Mouse (Mus musculus): ENCODE measurements around the gene Prg3. TPM values are rescaled to one million over a fixed set of nuclear protein-coding genes. Genes with fewer than 3 reads are reported as not detected.

Prg3 gene
- total RNA-seq (2021): not detected
- long read RNA-seq, experiment 1: 0 reads
- long read RNA-seq, experiment 2: 0 reads

GRCm38 (mm10) chr2:84987930-84988329 lies at the start of gene Prg3:
TSS of gene Prg3 (plus strand) at chr2:84988215.
- no peak for DNase-seq
- intact Hi-C loops (cut with DNase I): no loop called here
- Histone ChIP-seq H3K4me3 (no peak within 1 kb of the TSS), H3K27ac (no peak within 1 kb of the TSS)
- no peak for TF ChIP-seq CTCF (IDR thresholded peaks at IDR 0.05)

DNA sequence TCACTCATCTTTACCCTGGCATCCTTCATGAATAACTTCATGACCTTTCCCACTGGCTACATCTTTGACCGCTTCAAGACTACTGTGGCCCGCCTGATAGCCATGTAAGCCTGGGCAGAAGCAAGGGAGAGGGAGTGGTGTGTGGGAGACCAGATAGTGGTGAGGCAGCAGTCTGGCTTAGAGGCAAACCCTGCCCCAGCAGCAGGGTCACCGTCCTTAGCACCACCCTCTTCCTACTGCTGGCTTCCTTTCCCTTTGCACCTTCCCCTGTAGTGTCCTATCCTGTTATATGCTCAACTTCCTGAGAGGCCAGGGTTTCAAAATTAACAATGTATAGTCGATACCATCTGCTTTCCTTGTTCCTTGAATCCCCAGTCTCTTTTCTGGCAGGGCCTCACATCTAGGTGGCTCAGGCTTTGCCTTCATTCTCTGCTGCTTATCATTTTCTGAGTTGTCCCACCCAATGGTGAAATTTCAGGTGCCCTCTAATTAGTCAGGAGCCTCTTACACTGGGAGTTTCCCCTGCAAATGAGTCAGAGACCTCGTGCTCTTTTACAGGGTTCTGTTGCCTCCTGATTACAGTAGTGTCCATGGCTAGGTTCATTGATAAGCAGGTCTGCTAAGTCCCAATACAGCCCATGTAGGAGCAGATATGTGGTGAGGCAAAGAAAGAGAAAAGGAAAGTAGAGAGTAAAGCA lies 49.6 kb upstream of the Prg3 start:
- intact Hi-C loops (cut with DNase I): no loop called here
- TF ChIP-seq CTCF (IDR thresholded peaks at IDR 0.05): no peak
- peak overlapping the region; percentile 87 for H3K27ac ChIP-seq

DNA sequence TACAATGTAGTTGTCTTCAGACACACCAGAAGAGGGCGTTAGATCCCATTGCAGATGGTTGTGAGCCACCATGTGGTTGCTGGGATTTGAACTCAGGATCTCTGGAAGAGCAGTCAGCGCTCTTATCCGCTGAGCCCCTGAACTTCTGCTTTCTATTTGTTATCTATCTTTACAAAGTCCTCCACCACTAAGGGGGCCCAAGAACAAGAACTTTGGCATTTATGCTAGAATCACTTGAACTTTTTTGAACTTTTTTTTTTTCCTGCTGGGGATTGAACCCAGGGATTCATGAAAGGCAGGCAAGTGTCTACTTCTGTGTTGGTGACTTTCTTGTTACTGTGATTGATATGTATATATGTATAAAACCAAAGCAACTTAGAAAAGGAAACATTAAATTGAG lies 48.7 kb upstream of the Prg3 start:
- DNase-seq: no peak
- intact Hi-C loops (cut with DNase I): no loop called here
- no peak overlapping the region for H3K27ac ChIP-seq
- H3K4me3 ChIP-seq: peak overlapping the region; percentile 73
- TF ChIP-seq CTCF (IDR thresholded peaks at IDR 0.05): no peak

More for the DNA sequence above, 49.6 kb upstream of the Prg3 start:
- peak; percentile 56 for DNase-seq
- peak overlapping the region; percentile 73 for H3K4me3 ChIP-seq

DNA sequence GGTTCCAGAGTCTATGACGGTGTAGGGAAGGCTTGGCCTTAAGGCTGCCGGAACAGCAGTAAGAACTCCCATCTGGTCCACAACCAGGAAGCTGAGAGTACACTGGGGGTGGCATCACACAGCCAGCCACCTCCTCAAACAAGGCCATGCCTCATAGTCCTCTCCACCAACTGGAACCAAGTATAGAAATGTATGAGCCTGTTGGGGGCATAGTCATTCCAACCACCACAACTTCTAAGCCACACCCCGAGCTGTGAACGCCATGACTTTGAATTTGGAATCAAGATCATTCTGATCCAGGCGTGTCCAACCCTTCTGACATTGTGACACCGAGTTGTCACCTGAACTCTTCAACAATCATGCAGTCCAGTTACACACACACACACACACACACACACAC lies 48.3 kb upstream of the Prg3 start:
- Histone ChIP-seq H3K4me3 (peak overlapping the region; percentile 73), H3K27ac (no peak overlapping the region)
- DNase-seq: no peak
- intact Hi-C loops (cut with DNase I): no loop called here
- TF ChIP-seq CTCF (IDR thresholded peaks at IDR 0.05): no peak

- intact Hi-C loops (cut with DNase I): no loop called here
- DNase-seq: no peak
- TF ChIP-seq CTCF (IDR thresholded peaks at IDR 0.05): no peak
- Histone ChIP-seq H3K27ac (peak overlapping the region; percentile 68), H3K4me3 (no peak overlapping the region)
Measured at GRCm38 (mm10) chr2:84941332-84941731, 46.7 kb upstream of the Prg3 start.

GRCm38 (mm10) chr2:84941795-84942194 lies 46.2 kb upstream of the Prg3 start:
- TF ChIP-seq CTCF (IDR thresholded peaks at IDR 0.05): no peak
- intact Hi-C loops (cut with DNase I): no loop called here
- peak overlapping the region; percentile 68 for H3K27ac ChIP-seq

DNA sequence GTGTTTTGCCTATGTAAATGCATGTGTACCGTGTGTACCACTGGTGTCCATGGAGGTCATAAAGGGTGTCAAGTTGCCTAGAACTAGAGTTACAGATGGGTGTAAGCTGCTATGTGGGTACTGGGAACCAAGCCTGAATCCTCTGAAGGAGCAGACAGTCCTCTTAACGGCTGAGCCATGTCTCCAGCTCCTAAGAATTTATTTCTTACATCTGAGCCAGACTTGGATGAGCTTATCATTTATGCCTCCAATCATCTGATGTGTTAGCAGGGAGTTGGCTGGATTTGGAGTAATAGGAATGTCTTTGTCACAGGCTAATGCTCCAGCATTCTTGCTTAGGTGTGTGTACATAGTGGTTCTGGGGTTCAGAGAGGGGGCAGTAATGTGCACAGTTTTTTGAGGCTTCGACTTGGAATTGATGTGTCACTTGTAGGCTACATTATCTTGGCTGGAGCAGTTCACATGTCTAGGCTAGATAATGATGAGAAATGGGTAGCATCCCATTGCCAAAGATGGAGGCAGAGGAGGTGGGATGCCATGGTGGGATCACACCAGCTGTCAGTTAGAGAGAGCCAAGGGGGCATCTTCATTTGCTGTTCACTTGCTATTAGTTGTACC lies 40.8 kb upstream of the Prg3 start:
- no peak for DNase-seq
- intact Hi-C loops (cut with DNase I): no loop called here
- no peak for TF ChIP-seq CTCF (IDR thresholded peaks at IDR 0.05)
- H3K27ac ChIP-seq: no peak overlapping the region
- no peak overlapping the region for H3K4me3 ChIP-seq

More at GRCm38 (mm10) chr2:84941795-84942194, 46.2 kb upstream of the Prg3 start:
- no peak overlapping the region for H3K4me3 ChIP-seq
- DNase-seq: no peak

- TF ChIP-seq CTCF (IDR thresholded peaks at IDR 0.05): no peak
- H3K27ac ChIP-seq: no peak overlapping the region
- H3K4me3 ChIP-seq: no peak overlapping the region
- no peak for DNase-seq
- intact Hi-C loops (cut with DNase I): no loop called here
Measured at GRCm38 (mm10) chr2:84948252-84948651, 39.8 kb upstream of the Prg3 start.

GRCm38 (mm10) chr2:84948721-84949120 lies 39.3 kb upstream of the Prg3 start:
- no peak for DNase-seq

DNA sequence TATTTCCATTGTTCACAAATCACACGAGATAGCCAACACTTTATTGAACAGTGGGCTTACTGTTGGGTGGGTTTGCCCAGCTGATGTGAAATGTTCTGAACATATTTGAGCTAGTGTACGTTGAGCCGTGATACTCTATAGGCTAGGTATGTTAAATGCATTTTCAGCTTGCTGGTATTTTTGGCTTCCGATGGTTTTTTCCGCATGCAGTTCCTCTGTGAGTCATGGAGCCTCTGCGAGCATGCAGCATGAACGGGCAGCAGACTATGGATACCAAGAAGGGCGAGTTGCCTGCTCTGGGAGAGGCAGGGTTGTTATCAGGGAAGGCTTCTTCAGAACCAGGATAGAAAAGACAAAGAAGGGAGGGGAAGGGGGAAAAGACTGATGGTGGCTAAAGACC lies 37.0 kb upstream of the Prg3 start:
- intact Hi-C loops (cut with DNase I): no loop called here
- Histone ChIP-seq H3K4me3 (no peak overlapping the region), H3K27ac (no peak overlapping the region)
- no peak for DNase-seq
- TF ChIP-seq CTCF (IDR thresholded peaks at IDR 0.05): no peak

More at GRCm38 (mm10) chr2:84948721-84949120, 39.3 kb upstream of the Prg3 start:
- Histone ChIP-seq H3K4me3 (no peak overlapping the region), H3K27ac (no peak overlapping the region)
- intact Hi-C loops (cut with DNase I): no loop called here
- no peak for TF ChIP-seq CTCF (IDR thresholded peaks at IDR 0.05)

- no peak for TF ChIP-seq CTCF (IDR thresholded peaks at IDR 0.05)
- intact Hi-C loops (cut with DNase I): no loop called here
- DNase-seq: no peak
- Histone ChIP-seq H3K27ac (no peak overlapping the region), H3K4me3 (no peak overlapping the region)
Measured at GRCm38 (mm10) chr2:84952251-84952650, 35.8 kb upstream of the Prg3 start.

DNA sequence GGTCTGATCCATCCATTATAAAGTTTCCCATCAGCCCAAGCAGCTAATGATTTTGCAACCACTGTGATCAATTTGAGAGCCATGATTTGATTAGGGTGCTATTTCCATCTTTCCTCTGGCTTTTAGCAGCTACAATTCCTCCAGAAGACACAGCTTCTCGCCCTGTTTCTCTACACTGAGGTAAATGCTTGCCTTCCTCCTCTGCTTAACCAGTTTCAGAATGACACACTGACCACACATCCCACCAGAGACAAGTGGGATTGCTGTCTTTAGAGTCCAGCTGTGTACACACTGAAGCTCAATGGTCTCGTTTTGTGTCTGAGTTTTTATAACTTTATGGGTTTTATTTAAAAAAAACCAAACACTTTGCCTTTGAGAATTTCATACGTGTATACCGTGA lies 35.3 kb upstream of the Prg3 start:
- Histone ChIP-seq H3K27ac (no peak overlapping the region), H3K4me3 (no peak overlapping the region)
- DNase-seq: no peak
- no peak for TF ChIP-seq CTCF (IDR thresholded peaks at IDR 0.05)
- intact Hi-C loops (cut with DNase I): no loop called here

DNA sequence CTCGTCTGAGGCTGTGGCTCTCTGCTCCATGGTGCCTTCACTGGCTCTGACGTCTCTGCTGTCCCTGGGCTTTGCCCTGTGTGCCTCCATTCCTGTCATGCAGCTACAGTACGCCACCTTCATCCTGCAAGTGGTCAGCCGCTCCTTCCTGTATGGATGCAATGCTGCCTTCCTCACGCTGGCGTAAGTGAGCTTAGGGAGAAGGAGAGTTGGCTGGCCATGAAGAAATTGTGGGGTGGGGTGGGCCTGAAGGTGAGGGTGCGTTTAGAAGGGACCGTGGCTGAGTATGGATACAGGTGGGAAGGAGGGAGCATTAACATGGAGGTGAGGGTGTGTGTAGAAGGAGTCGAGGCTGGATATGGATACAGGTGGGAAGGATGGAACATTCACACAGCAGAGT lies 32.6 kb upstream of the Prg3 start:
- Histone ChIP-seq H3K4me3 (no peak overlapping the region), H3K27ac (no peak overlapping the region)
- intact Hi-C loops (cut with DNase I): loop anchor here (5.0 kb wide), 1 partner anchor 292 kb away; no protein-coding TSS in a partner anchor
- no peak for DNase-seq
- no peak for TF ChIP-seq CTCF (IDR thresholded peaks at IDR 0.05)

Measured in gastrocnemius, adult 2 months (tissue).